Mouse (Mus musculus) ovary, postnatal 14 days (tissue): ENCODE data around the gene Abca9.

Source experiments
- DNase-seq: peaks from one replicate; pipeline ENCODE4 v3.0.0; 2022; ENCODE audit warnings: low spot score

The Abca9 gene

DNA sequence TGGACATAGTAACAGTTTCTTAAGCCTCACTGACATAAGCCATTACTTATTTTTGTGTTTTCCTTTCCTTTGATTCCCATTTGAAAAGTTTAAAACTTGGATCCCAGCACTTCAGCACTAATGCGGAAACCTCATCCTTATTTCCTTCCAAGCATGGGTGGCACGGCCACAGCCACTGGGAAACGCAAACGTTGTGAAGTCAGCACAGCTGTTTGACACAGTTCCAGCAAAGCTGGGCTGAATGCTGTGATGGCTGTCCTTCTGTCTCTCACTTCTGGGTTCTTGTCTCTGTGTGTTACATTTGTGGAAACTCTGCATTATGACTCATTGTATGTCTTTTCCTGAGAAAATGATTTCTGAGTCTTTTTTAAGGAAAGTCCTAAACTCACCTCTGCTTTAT is 107.0 kb downstream of the Abca9 start:
- no peak for DNase-seq

DNA sequence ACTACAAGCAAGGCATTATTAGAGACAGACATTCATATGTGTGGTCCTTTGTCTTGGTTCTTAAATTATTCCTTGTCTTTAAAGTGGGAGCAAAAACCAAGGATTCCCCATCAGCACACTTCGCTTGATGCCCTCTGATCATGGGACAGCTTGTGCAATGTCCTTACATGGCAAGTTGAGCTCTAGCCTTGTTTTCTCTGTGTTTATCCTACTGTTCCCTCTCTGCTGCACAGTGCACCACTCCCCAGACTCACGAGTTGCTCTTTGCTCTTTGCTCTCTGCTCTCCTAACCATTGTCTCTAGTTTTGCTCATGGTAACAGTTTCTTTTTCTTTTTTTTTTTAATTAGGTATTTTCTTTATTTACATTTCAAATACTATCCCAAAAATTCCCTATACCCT is 107.9 kb downstream of the Abca9 start:
- no peak for DNase-seq

DNA sequence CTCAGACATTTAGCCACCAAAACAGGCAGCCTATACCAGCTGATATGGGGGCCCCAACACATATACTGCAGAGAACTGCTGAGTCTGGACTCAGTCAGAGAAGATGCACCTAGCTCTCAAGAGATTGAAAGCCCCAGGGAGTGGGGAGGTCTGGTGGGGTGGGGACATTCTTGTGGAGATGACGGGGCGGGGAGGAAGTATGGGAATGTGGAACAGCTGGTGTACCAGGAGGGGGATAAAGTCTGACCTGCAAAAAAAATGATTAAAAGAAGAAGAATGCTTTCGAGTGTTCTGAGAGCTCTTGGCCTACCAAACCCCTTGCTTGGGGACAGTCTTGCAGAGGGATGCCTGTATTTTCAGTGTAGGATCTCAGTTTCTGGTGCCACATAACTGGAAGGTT is 114.3 kb downstream of the Abca9 start:
- DNase-seq: no peak
